Mouse (Mus musculus): ENCODE results near the gene Igf2r. TPM values are rescaled to one million over a fixed set of nuclear protein-coding genes. Genes with fewer than 3 reads are reported as not detected.

Igf2r gene
- polyA plus RNA-seq, 1 experiment from 2014 or later: 9.7 TPM

- peak; percentile 46 for DNase-seq (ENCODE audit: low spot score)
Observed at GRCm38 (mm10) chr17:12751218-12751617, 18.2 kb downstream of the Igf2r start.

DNA sequence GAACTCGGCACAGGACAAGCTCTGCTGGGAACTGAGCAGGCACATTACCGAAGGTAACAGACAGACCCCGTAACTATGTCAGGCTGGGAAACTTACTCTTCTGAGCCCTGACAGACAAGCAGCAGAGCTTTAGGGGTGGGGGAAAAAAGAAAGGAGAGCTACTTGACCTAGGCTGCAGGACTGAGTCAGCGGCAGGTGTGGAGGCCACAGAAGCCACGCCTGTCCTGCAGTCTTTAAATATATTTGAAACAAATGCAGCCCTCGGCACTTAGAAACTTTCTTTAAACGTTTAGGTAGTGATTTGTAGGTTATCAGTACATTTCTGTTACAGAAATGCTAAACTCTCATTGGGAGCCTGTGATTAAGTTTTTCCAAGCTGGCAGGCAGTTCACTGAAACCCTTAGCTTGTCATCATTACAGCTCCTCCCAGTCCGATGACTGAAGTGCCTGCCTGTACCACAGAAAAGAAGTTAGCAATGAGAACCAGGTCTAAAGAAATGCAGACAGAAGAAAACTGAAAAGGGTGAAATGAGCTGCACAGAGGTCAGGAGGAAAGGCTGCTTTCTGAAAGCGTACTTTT is 18.8 kb downstream of the Igf2r start:
- no peak for DNase-seq (ENCODE audit: low spot score)

DNA sequence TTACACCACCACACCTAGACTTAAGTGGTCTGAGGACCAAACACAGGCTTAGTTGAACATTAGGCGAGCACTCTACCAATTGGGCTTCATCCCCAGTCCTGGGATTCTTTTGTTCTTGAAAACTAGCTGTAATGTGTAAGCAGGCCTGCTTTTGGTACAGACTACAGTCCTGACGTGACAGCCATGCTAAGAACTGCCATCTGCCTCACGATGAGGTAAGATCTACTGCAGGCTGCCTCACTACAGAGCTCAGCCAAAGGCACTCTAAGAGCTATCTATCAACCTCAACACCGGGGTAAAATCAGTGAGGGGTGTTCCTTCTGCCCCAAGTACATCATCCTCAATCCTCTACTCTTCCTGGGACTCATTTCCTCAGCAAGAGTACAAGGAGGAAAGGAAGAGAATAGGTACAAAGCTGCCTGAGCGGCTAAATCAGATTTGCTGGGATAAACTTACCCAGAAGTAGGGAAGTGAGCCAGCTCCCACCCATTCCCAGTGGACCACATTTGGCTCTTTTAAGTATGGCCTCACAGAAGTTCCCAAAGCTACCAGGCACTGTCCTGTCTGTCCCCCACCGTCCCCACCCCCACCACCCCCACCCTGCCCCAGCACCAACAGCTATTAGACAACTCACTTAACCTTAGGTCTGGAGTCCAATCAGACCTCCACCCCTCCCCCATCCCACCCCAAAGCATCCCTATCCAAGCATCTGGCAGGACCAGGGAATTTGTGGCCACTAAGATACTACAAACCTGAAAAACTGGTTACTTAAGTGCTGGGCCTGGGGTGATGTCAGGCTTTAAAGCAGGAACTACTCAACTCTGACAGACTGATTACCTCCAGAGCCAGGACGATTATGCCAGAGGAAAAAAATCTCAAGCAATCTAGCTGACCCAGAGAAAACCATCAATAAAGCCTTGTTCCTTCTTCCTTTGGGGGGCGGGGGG is 19.8 kb downstream of the Igf2r start:
- no peak for DNase-seq (ENCODE audit: low spot score)

GRCm38 (mm10) chr17:12745761-12746160 is 23.7 kb downstream of the Igf2r start:
- peak; percentile 84 for DNase-seq (ENCODE audit: low spot score)

DNA sequence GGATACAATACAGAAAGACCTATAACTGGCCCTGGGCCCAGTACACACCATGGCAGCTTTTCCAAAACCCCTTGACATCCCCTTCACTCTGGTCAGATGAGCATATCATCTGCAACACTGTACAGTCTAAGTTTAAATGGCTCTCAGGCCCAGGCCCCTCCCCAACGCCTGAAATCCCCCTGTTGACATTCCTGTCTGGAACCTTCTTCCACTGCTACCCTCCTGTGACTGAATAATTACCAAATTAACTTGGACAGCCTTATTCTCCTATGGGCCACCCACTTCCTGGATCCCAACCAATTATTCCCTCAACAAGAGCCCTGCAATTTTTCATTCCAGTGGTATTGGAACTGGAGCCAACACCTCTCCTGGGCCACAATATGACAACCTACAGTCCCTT is 25.4 kb downstream of the Igf2r start:
- no peak for DNase-seq (ENCODE audit: low spot score)

- no peak for DNase-seq (ENCODE audit: low spot score)
Observed at GRCm38 (mm10) chr17:12742151-12742908, 27.1 kb downstream of the Igf2r start.

GRCm38 (mm10) chr17:12741218-12741968 is 28.1 kb downstream of the Igf2r start:
- peak; percentile 65 for DNase-seq (ENCODE audit: low spot score)

GRCm38 (mm10) chr17:12740317-12740716 is 29.1 kb downstream of the Igf2r start:
- DNase-seq (ENCODE audit: low spot score): no peak

- no peak for DNase-seq (ENCODE audit: low spot score)
Observed at GRCm38 (mm10) chr17:12739516-12739915, 29.9 kb downstream of the Igf2r start.

DNA sequence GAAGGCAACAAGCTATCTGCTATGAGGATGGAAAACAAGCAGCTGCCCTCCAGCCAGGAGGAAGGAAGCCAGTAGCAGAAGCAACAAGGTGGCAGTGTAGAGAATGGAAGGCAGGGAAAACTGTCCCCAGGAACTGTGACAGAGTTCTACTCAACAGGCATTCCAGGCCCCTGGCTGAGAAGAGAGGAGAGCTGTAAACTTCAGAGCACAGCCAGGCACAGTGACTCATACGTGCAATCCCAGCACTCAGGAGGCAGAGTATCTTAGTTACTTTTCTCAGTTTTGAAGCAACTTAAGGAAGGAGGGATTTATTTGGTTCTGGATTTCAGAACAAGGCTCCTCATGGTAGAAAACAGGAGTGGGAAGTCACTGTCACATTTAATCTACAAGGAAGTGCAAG is 31.5 kb downstream of the Igf2r start:
- DNase-seq (ENCODE audit: low spot score): no peak

DNA sequence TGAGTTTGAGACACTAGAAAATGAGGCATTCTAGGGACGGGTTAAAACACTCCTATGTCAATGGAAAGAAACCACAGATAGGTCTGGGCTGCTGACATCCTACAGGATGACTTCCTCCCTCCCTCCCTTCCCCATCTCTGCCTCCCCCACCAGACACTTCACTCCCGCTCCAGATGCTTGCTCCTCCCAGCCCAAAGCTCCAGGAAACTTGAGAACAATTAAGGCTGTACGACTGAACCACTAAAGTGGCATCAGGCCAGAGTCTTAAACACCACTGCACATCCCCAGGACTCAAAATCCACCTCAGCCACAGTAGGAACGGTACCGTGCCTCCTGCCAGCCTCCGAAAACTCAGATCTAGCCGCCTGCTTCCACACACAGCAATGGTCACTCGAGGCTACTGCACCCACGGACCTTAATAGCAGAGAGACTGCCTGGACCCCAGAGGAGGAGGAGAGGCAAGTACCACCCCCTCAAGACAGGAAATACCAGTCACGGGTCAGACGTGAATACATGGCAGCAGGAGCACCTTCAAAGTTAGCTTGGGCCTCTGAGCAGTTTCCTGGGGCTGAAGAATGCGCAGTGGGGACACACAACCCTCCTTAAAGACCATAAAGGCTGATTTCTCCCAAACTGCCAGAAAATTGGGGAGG is 35.1 kb downstream of the Igf2r start:
- DNase-seq (ENCODE audit: low spot score): no peak

- no peak for DNase-seq (ENCODE audit: low spot score)
Observed at GRCm38 (mm10) chr17:12733128-12733527, 36.3 kb downstream of the Igf2r start.

- DNase-seq (ENCODE audit: low spot score): no peak
Observed at GRCm38 (mm10) chr17:12728536-12728935, 40.9 kb downstream of the Igf2r start.

GRCm38 (mm10) chr17:12727748-12728147 is 41.7 kb downstream of the Igf2r start:
- DNase-seq (ENCODE audit: low spot score): no peak

DNA sequence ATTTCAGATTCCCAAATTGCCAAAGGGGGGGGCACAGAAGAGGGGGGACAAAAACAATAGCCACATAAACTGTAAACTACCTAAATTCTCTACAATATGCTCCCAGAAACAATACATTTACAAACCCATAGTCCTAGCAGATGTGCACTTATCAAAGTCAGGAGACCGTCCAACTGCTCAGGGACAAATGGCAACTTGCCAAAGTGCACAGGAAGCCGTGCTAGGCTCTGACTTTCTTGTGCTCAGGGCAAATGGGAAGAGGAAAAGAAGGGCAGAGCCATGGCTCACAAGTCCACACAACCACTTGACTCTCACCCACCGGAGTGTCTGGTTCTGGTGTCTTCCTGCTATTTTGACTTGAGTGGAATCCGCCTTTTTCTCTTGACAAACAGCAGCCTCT is 43.6 kb downstream of the Igf2r start:
- no peak for DNase-seq (ENCODE audit: low spot score)

DNA sequence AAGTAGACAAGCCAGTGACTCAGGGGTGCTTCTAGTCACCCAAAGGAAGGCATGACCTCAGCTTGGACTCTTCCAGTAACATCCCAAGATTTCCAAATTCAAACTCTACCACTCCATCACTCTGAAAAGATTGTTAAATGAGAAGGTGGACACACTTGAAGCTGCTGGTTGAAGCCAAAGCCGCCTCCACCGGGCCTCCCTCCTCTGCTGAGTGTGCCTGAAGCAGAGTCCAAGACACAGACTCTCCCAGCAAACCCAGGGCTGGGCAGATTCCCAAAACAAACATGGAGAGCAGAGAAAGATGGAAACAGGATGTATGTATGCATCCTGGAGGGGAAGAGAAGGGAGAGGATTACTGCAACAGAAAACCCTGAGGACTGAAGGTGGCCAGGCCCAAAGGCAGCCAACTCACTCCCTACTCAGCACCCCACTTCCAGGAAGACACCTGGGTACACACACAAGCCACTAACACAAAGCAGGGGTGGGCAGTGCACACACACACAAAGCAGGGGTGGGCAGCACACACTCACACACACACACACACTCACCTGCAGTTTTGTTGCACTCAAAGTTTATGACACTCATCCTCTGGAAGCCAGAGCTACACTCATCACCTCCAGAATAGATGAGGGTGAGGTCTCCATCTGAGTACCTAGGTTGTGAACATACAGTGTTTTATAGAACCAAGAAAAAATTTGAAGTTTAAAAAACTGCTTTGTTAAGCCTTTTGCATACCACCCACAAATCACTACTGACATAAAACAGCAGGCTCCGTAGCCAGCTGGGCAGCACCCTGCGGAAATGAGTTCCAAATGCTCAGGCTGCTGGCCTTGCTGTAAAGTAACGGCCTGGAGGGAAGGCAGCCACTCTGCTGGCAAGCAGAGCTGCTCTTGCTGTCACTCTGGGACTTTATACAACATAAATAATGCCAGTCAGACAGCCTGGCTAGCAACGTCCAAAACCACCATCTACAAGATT is 44.4 kb downstream of the Igf2r start:
- no peak for DNase-seq (ENCODE audit: low spot score)

- no peak for DNase-seq (ENCODE audit: low spot score)
Observed at GRCm38 (mm10) chr17:12723986-12724766, 45.3 kb downstream of the Igf2r start.

- no peak for DNase-seq (ENCODE audit: low spot score)
Observed at GRCm38 (mm10) chr17:12722622-12723021, 46.8 kb downstream of the Igf2r start.
